In the genomic region with DNA sequence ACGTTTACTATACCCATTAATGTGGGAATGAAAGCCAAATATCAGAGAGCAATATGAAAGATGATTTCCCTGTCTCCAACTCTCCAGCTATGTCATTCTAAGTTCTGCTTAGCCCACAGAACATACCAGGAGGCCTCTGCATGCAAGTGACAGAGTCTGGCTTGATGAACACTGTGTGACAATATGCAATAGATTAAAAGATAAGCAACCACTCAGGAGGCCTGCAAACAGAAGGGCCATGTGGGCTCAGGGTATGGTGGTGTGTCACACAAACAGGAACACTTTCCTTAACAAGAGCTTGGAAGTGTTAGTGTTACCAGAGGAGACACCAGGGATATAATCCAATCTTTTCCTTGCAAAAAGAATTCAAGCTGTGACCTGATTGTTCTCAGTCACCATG, we compare ENCODE assay signal across 16 mouse cellular contexts.
"Had no signal": no experiment of that assay in that cellular context is flagged by ENCODE, and none has a peak within 500 bp of the region (broad histone marks: within the 10 kb centered on the region; RNA-seq: fewer than 3 reads in every experiment).

No protein-coding gene starts in this region.

- DNase-seq: liver, postnatal 0 days; lung, adult 2 months; lung, postnatal 10 days; right cerebral cortex, postnatal 14 days; right cerebral cortex, postnatal 4 days; spleen, adult 18-20 months; thymus, adult 2 months; thymus, postnatal 25 days; thymus, postnatal 4 days had no signal

- ATAC-seq: liver, postnatal 0 days; midbrain, embryonic 13.5 days; midbrain, embryonic 15.5 days had no signal

- H3K27me3 ChIP-seq: liver, embryonic 15.5 days; megakaryocyte, embryonic 14.5 days; midbrain, embryonic 13.5 days; midbrain, embryonic 15.5 days; neural tube, embryonic 12.5 days had no signal

- H3K9me3 ChIP-seq: liver, embryonic 15.5 days; megakaryocyte, embryonic 14.5 days; midbrain, embryonic 13.5 days; midbrain, embryonic 15.5 days; neural tube, embryonic 12.5 days had no signal

- H3K4me1 ChIP-seq: liver, embryonic 15.5 days; midbrain, embryonic 13.5 days; midbrain, embryonic 15.5 days; neural tube, embryonic 12.5 days had no signal

- H3K27ac ChIP-seq: liver, embryonic 15.5 days; macrophage; midbrain, embryonic 13.5 days; midbrain, embryonic 15.5 days; neural tube, embryonic 12.5 days had no signal

- H3K36me3 ChIP-seq: liver, embryonic 15.5 days; midbrain, embryonic 13.5 days; midbrain, embryonic 15.5 days; neural tube, embryonic 12.5 days had no signal

- H3K9ac ChIP-seq: liver, embryonic 15.5 days; liver, postnatal 0 days; midbrain, embryonic 13.5 days; midbrain, embryonic 15.5 days; neural tube, embryonic 12.5 days had no signal

- H3K4me2 ChIP-seq: liver, embryonic 15.5 days; midbrain, embryonic 11.5 days; midbrain, embryonic 13.5 days; midbrain, embryonic 15.5 days; neural tube, embryonic 12.5 days had no signal

- H3K4me3 ChIP-seq: liver, embryonic 15.5 days; megakaryocyte, embryonic 14.5 days; midbrain, embryonic 13.5 days; midbrain, embryonic 15.5 days; neural tube, embryonic 12.5 days had no signal
